ENCODE assay signal across 32 mouse cellular contexts in genomic region chr17:75304807-75305420, GRCm38 (mm10).
DNase-seq lines count a peak whose midpoint lies in the region; ATAC-seq and TF ChIP-seq lines count a peak whose summit lies in the region.
"Had no signal": no experiment of that assay in that cellular context is flagged by ENCODE, and none has a peak within 500 bp of the region (broad histone marks: within the 10 kb centered on the region; RNA-seq: fewer than 3 reads in every experiment).

No protein-coding gene starts in this region.

- no peak for ATAC-seq in embryonic facial prominence, embryonic 14.5 days (ENCODE audit: low read depth)
- ATAC-seq in Patski: peak; percentile 76
- ATAC-seq: forebrain, embryonic 13.5 days; forebrain, embryonic 16.5 days; hindbrain, postnatal 0 days; inflammation-experienced regulatory T-cells, adult 6 months; intestine, embryonic 16.5 days had no signal

- H3K4me1 ChIP-seq in embryonic facial prominence, embryonic 14.5 days (ENCODE audit: control insufficient read depth, insufficient read depth, low read length): no peaks in the 10 kb centered on the region
- H3K4me1 ChIP-seq in embryonic facial prominence, embryonic 10.5 days: peaks cover 4% of the 10 kb centered on the region; the same call in 1 of the 2 replicates
- 0 out of 2 replicates have a peak, but pooled peaks cover 4% of the 10 kb centered on the region for H3K4me1 ChIP-seq in hindbrain, embryonic 10.5 days (replicated peaks)
- H3K4me1 ChIP-seq: embryonic facial prominence, embryonic 13.5 days; heart, embryonic 12.5 days; heart, embryonic 15.5 days had no signal

- no peaks in the 10 kb centered on the region for H3K9me3 ChIP-seq in embryonic facial prominence, embryonic 14.5 days (ENCODE audit: control insufficient read depth, low read length)
- H3K9me3 ChIP-seq in embryonic facial prominence, embryonic 10.5 days: no peaks in the 10 kb centered on the region
- no peaks in the 10 kb centered on the region for H3K9me3 ChIP-seq in hindbrain, embryonic 10.5 days
- H3K9me3 ChIP-seq: embryonic facial prominence, embryonic 13.5 days; forebrain, embryonic 10.5 days; forebrain, embryonic 13.5 days; heart, embryonic 12.5 days; heart, embryonic 15.5 days had no signal

- CTCF ChIA-PET in Patski (lab: Charles Lee): interaction anchor here (1.1 to 1.7 kb wide), 5 partner anchors 28 to 135 kb away, joined by 3 to 5 read pairs (median 3); no protein-coding TSS in a partner anchor

- no peak for TF ChIP-seq CTCF in Patski (IDR thresholded peaks at IDR 0.05)

- peak; percentile 10 for DNase-seq in embryonic facial prominence, embryonic 14.5 days (ENCODE audit: low spot score)
- DNase-seq in embryonic facial prominence, embryonic 10.5 days (ENCODE audit: low spot score): no peak
- DNase-seq in 3T3-L1 (ENCODE audit: low read depth, low spot score) (peak; percentile 37), Patski (ENCODE audit: low read depth, low spot score) (peak; percentile 89)
- DNase-seq in fat pad, adult 2 months (ENCODE audit: extremely low read depth, low read depth, low spot score): peak; percentile 84
- no peak for DNase-seq in spleen, adult 12 weeks (ENCODE audit: low spot score)
- DNase-seq in hindbrain, embryonic 10.5 days (ENCODE audit: low spot score): no peak
- DNase-seq in cerebellum, postnatal 10 days: no peak
- DNase-seq: adrenal gland, postnatal 10 days; adrenal gland, postnatal 36 days; B cell, adult 2 months; cerebellum, adult 18-20 months; cerebellum, adult 9-10 months; cerebellum, postnatal 25 days; gastrocnemius, adult 2 months; gastrocnemius, postnatal 14 days; heart, adult 18-20 months; heart, postnatal 10 days; heart, postnatal 36 days had no signal

- no peak overlapping the region for H3K9ac ChIP-seq in embryonic facial prominence, embryonic 14.5 days (ENCODE audit: low read depth, low read length)
- H3K9ac ChIP-seq: embryonic facial prominence, embryonic 13.5 days; forebrain, embryonic 13.5 days; heart, embryonic 12.5 days; heart, embryonic 15.5 days; hindbrain, embryonic 14.5 days had no signal

- H3K27me3 ChIP-seq in embryonic facial prominence, embryonic 14.5 days (replicated peaks; ENCODE audit: control insufficient read depth, insufficient read depth, low read length): no peaks in the 10 kb centered on the region
- H3K27me3 ChIP-seq in embryonic facial prominence, embryonic 10.5 days (replicated peaks; ENCODE audit: low read depth, poor library complexity, severe bottlenecking): no peaks in the 10 kb centered on the region
- no peaks in the 10 kb centered on the region for H3K27me3 ChIP-seq in Patski
- no peaks in the 10 kb centered on the region for H3K27me3 ChIP-seq in hindbrain, embryonic 10.5 days (ENCODE audit: insufficient read depth, poor library complexity, severe bottlenecking)
- H3K27me3 ChIP-seq: CH12.LX; embryonic facial prominence, embryonic 13.5 days; forebrain, embryonic 13.5 days; heart, embryonic 12.5 days; heart, embryonic 15.5 days had no signal

- POLR2A ChIA-PET in Patski (lab: Charles Lee): interaction anchor here (0.7 kb wide), 1 partner anchor 198 kb away, joined by 3 read pairs; no protein-coding TSS in a partner anchor

- WGBS in embryonic facial prominence, embryonic 14.5 days: 58% methylated on average over 1 of the region's 1 CpGs
- WGBS in embryonic facial prominence, embryonic 10.5 days: 76% methylated on average over 1 of the region's 1 CpGs
- WGBS in hindbrain, embryonic 10.5 days: 82% methylated on average over 1 of the region's 1 CpGs

- H3K4me3 ChIP-seq in embryonic facial prominence, embryonic 14.5 days (ENCODE audit: low read depth, low read length): no peak overlapping the region
- no peak overlapping the region for H3K4me3 ChIP-seq in embryonic facial prominence, embryonic 10.5 days
- no peak overlapping the region for H3K4me3 ChIP-seq in hindbrain, embryonic 10.5 days
- H3K4me3 ChIP-seq: embryonic facial prominence, embryonic 13.5 days; erythroblast, embryonic 14.5 days; forebrain, embryonic 10.5 days; forebrain, embryonic 13.5 days; gastrocnemius, adult 2 months; heart, embryonic 12.5 days; heart, embryonic 15.5 days had no signal

- H3K27ac ChIP-seq in embryonic facial prominence, embryonic 14.5 days (replicated peaks; ENCODE audit: low read depth, low read length): no peak overlapping the region
- no peak overlapping the region for H3K27ac ChIP-seq in embryonic facial prominence, embryonic 10.5 days (replicated peaks)
- H3K27ac ChIP-seq in hindbrain, embryonic 10.5 days: no peak overlapping the region
- H3K27ac ChIP-seq: embryonic facial prominence, embryonic 13.5 days; forebrain, embryonic 10.5 days; forebrain, embryonic 13.5 days; gastrocnemius, adult 2 months; heart, embryonic 15.5 days; hindbrain, embryonic 14.5 days; hindbrain, postnatal 0 days had no signal

- no peak overlapping the region for H3K4me2 ChIP-seq in embryonic facial prominence, embryonic 14.5 days (ENCODE audit: low read depth, low read length)
- H3K4me2 ChIP-seq: embryonic facial prominence, embryonic 13.5 days; forebrain, embryonic 13.5 days; heart, embryonic 12.5 days; heart, embryonic 15.5 days; hindbrain, embryonic 14.5 days had no signal

- in situ Hi-C loops in Patski (cut with MboI; ENCODE audit: low pct_unique_long_range_greater_than_20kb): no loop called here

- H3K36me3 ChIP-seq in embryonic facial prominence, embryonic 14.5 days (ENCODE audit: control insufficient read depth, insufficient read depth, low read length): peaks cover 10% of the 10 kb centered on the region
- no peaks in the 10 kb centered on the region for H3K36me3 ChIP-seq in embryonic facial prominence, embryonic 10.5 days (replicated peaks)
- no peaks in the 10 kb centered on the region for H3K36me3 ChIP-seq in hindbrain, embryonic 10.5 days
- H3K36me3 ChIP-seq: forebrain, embryonic 10.5 days; G1E had no signal

Comparison
In these comparisons a context has a peak if more than half of its experiments do, and no peak if none do; other contexts are left out.
1. DNase-seq: peak in embryonic facial prominence, embryonic 14.5 days (single experiment), 3T3-L1 (single experiment), Patski (single experiment) and fat pad, adult 2 months (single experiment); none in embryonic facial prominence, embryonic 10.5 days (single experiment), spleen, adult 12 weeks (single experiment), hindbrain, embryonic 10.5 days (single experiment) and cerebellum, postnatal 10 days (0 of 2).